Mouse (Mus musculus) thymus, postnatal 36 days (tissue): ENCODE results near the gene Thsd7b.
"Not testable (repeated sequence)": the region's sequence is repeated elsewhere in the genome, so short reads cannot be mapped to it uniquely, and the experiment has no call there.

Source experiments
- DNase-seq, 2 experiments: peaks; one replicate each; pipeline ENCODE4 v3.0.0; 2022; ENCODE audit warnings: mixed read lengths in 2 of 2

The Thsd7b gene

DNA sequence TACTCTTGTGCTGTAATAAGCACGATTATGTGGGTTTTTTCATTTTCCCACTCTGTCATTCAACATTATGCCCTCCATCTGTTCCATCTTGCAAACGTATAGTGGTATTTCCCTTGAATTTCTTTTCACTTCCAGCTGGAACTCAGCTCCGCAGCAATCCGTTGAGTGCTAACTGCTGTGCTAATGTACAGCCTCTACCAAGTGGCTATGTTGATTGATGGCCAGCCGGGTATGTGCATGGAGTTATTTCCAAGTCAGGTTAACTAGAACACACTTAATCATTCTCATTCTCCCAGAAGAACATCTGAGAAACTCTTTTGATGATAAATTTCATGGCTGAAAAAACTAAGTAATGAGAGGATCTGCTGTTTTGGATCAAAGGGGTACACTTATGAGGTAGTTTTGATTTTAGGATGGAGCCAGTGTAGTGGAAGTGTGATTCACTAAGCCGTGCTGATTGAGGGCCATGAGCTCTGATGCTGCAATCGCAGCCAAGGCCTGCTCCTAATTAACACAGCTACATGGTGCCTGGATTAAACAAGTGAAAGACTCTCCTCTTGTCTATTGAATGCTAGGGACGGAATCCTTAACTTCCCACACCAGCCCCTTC is 371.3 kb downstream of the Thsd7b start:
- DNase-seq, result no peak

DNA sequence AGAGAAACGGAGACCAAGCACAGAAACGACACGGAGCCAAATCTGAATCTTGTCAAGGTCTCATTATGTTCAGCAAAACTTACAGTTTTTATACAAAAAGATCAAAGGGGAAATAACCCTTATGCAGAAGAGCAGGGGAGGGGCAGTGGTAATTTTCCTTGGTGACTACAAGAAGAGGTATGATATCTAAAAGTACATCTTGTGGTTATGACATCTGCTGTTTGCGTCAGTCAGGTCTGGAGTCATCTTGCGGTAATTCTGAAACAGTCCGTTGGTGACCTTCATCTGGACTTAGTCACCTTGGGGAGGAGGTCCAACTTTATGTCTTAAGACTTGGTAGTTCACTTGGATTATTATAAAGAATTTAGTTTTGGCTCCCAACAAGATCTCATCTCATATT is 378.3 kb downstream of the Thsd7b start:
- DNase-seq, result not testable (repeated sequence)

DNA sequence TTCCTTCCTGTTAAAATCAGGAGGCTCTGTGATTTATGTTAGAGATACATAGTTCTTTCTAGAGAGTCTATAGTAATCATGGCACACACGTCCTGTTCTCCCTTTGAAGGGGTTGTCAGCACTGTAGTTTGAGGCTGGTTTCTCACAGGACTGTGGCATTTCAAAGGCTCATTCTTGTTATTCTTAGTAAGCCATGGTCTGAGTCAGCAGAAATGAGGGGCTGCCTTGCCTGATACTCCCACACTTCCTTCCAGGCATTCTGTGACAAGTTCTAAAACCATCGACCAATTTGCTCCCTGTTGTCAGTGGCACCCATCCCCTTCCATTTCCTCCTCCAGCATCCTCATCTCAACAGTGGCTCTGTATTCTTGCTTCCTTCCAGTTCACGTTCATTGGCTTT is 384.9 kb downstream of the Thsd7b start:
- no peak for DNase-seq

DNA sequence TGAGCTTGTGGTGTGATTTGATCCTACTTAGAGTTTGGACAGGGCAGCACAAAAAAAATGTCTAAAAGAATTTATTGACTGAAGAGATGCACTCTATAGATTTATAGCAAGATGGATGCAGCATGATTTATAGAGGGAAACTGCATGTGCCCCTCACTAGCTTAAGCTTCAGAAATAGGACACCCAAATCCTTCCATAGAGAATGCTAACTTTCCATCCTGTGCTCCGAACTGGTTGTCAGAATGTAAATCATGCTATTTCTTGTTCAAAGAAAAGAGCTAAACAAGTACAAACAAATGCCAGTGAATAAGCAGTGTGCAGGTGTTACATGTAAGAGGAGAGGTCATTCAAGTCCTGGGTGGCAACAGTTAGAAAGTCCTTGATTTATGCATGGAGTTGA is 402.8 kb downstream of the Thsd7b start:
- DNase-seq, result no peak

DNA sequence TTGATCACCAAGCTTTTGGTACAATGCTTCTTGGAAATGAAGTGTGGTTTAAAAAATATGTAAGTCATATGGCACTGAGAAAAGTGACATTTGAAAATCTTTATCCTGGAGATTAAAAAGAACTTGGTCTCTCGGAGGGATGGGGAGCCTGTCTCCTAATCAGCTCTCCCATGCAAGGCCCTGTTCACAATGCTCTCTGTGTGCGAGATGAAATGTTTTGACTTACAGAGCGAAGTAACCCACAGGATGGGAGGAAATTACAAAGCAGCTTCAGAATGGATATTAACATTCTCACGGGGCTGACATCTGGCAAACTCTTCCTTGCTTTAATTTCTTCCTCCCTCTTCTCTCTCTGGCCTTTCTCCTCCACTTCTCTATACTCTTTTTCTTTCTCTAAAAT is 405.7 kb downstream of the Thsd7b start:
- DNase-seq, result no peak

DNA sequence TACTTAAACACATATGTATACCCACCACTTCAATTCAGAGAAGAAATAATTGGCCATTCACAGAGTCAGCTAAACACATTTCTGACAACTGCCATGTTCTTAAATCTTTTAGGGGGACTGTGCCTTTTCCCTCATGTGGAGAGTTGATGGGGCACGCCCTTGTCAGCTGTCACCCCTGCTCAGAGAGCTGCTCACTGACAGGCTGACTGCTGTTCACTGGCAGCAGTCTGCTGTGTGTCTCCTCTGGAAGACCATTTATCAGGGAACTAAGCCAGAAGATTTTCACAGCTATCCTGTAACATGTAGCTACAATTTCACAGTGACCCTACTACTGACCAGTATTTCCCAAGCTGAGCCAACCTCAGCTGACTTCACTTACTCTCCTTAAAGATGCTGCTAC is 432.6 kb downstream of the Thsd7b start:
- no peak for DNase-seq

DNA sequence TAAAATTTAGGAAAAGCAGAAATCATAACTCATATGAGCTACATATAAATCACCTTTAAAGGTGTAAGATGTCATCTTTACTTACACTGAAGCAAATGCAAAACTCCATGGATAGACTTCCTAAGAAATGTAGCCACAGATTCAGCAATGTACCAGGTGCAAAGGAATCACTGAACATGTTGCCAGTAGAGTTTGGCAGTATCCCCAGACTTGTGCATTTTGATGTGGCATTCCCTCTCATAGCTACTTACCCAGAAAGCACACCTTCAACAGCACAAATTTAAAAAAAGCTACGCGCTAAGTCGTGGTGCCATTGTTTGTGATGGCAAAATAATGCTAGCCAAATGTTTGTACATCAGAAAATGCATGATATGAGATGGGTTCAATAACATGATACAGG is 439.6 kb downstream of the Thsd7b start:
- DNase-seq, result no peak

DNA sequence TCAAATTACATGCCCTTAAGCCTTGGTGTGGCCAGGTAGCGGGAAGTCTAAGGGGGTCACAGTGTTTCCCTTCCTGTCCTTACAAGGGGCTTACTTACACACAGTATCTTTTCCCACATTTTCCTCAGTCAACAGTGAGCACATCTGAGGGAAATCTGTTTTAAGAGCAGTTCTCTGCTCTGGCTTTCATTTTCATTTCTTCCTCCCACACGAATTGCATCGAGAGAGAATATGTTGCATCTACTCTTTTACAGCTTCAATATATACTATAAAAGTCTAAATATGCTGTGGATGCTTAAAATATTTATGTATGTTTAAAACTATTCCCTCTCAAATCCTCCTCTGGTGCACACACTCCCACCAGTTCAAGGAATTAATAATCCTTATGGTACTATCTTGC is 440.5 kb downstream of the Thsd7b start:
- no peak for DNase-seq

DNA sequence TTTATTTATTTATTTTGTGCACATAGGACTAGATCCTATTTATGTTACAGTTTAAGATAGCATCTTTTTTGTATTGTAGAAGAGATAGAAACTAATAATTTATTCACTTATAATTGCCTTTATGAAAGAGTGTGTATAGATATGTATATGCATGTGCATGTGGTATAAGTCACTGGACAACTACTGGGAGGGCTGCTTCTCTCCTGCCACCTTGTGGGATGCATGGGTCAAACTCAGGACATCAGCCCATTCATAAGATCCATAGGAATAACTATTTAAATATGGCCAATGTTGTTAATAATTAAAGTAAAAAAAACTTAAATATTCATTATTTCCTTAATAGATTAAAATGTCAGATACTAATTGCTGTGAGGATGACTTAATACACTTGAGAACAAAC is 446.5 kb downstream of the Thsd7b start:
- no peak for DNase-seq

DNA sequence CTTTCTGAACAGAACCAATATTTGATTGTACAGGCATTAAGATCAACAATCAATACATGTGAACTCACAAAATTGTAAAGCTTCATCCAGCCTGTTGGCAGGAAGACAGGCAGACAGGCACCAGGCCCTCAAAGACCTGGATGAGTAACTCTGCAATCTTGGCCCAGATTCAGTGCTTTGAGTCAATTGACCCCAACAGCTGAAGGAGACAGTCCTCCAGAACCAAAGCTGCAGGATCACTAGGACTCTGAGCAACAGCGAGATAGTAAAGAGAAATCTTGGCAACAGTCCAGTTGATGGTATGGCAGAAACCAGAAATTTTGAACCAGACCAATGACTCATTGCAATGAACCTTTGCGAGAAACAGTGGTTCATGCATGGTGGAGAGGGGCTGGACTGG is 458.9 kb downstream of the Thsd7b start:
- no peak for DNase-seq

DNA sequence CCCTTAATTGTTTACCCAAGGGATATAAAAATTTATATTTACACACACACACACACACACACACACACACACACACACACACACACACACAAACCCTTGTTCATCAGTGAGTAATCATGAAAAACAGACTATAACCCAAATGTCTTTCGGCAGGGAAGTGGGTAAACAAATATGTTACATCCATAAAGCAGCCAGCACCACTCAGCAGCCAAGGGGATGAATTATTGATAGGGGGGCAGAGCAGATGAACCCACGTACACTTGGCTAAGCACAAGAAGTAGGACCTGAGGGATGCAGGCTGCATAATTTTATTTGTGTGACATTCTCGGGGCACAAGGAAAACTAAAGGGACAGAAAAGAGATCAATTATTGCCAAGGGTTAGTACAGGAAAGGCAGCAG is 474.5 kb downstream of the Thsd7b start:
- no peak for DNase-seq

DNA sequence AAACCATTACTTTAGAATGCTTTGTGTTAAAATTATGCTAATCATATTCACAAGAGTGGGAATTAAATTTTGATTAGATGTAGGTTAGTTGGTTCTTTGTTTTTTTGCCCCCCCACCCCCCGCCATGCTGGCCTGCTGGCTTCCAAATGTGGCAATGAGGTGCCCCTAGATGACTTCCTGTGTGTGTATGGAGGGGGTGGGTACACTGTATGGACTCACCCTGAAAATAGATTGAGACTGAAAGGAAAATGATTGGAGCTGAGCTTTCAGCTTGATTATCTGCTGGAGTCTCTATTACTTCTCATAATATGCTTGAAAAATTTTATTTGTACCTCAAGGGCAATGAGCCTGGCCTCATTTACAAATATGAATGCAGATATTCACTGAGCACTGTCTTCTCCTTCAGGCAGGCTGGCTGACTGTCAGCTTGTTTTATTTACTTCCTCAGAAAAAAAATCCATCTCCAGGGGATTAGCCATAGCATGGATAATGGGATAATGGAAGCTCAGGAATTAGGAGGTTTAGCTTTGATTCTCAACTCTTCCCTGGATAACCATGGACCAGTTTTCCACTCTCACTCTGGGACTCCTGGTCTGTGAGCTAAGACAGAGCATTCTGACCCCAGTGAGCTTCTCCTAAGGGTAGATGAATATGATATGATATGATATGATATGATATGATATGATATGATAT is 483.6 kb downstream of the Thsd7b start:
- no peak for DNase-seq

DNA sequence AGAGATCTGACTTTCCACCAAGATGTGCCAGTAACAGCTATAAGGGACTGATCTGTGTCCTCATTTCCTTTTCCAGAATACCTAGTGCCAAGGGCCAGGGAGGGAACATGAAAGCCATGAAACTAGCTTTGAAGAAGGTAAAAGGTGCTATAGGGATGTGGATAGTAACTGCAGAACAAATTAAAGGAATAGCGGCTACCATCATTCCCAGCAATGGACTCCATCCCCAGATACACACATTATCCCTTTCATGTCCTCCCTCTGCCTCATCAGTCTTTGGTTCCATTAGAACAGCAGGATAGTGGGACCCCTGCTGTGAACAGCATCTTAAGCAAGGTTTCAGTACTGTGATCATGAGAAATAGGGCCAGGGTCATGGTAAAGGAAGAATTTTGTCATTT is 485.9 kb downstream of the Thsd7b start:
- DNase-seq, result no peak

DNA sequence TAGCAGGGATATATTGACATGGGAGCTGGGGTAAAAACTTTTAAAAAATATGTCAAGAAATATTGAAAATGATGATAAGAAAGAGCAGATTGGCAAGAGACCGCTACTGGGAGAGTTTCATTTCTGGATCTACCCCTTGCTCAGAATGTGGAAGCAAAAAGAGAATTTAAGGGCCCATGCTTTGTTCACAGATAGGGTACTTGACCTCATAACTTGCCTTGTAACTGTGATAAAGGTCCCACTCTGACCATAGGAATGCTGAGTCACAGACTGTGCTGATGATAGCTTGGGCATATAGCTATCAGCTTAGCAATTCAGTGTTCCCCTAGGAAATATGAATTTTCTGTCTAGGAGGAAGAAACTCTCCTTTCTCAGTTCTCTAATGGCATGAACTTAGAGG is 488.1 kb downstream of the Thsd7b start:
- DNase-seq, result no peak

DNA sequence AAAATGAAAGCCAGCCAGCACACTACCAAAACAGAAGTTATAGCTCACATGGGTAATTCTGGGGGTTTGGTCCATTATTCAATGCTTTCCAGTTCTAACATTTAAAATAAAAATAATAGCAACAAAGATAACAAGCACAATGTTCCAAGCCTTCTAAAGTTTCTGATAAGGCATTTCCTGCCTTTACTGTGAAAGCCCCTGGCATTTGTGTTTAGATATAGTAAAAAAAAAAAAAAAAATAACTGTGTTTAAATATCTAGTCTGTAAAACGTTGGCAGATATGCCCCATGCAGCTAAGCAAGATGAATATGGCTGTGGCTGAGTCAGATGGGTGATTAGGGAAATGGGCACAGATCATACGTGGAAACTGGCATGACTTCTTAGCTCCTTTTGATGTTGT is 491.6 kb downstream of the Thsd7b start:
- DNase-seq, result no peak

DNA sequence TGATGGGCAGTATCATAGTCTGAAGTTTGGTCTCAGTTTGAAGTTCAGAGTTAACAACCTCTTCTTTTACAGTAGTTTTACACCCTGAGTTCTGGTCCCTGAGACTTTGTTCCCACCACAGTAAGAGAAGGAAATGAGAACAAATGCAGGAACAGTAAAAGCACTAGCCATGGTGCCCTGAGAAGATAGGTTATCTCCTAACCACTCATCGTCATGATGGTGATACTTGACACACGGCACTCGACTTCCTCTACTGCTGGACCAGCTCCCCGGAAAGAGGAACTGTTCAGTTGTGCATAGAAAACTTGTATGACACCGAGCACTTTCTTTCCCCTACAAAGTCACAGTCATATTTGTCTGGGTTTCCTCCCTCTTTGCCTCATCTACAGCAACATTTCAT is 504.0 kb downstream of the Thsd7b start:
- no peak for DNase-seq

DNA sequence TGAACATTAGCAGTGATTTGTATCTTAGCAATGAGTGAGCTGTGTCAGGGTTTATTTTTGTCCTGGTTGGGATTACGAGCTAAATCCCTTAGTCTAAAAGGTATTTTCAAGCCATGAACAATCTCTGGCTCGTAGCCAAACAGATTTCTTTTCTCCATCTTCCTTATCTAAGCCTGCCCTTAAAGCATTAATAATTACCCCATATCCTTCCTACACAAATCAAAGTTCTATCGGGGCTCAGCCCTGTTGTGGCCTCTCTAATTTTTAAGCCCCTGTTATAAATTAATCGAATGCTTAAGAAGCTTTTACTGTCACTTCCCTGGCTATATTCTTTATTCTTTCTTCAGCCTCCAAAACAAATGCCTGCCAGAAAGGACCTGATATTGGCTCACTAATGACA is 506.4 kb downstream of the Thsd7b start:
- DNase-seq, result no peak

DNA sequence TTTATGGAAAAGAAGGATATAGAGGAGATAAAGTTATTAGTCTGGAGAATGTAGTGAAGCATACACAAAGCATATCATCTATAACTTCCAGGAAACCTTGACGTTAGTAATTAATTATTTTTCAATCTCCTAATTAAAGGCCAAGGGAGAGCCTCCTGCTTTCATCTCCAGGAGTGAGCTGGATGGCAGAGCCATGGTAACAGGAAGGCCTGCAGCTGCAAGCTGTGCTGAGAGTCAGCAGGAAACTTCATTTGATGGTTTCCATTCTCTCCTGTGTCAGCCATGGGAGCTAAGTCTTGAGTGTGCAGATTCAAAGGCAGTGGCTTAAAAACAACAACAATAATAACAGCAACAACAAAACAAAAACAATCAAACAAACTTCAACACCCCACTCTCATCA is 507.5 kb downstream of the Thsd7b start:
- DNase-seq, result no peak

DNA sequence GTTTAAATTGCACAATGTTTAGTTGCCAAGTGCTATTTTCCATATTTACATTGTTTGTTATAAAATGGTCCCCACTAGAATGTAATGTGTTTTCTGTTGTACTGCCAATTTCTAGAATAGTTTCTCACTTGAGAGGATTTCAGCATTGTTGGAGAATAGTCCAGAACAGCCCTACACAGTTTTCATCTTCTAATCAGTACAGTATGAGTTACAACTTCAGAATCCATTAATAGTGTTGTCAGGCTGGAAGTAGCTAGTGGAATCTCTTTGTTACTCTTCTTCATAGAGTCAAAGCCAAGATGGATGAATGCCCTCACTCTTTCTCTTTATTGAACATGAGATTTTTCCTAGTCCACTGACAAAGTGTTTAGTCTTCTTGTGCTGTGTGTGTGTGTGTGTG is 525.4 kb downstream of the Thsd7b start:
- DNase-seq, result no peak

DNA sequence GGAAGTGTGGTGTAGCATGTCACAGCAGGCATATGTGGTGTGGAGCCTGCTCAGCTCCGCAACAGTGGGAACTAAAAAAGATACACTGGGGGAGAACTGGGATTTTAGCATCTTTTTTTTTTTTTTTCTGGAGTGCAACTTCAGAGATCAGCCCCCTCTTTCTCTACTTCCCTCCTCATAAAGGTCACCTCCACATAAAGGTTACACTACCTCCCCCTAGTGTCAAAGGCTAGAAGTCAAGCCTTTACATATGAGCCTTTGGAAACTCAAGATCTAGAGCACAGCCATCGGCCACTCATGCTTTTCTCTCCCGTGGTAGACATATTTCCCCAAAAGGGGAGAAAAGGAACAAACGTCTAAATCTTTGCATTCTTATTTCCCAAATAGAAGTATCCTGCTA is 553.8 kb downstream of the Thsd7b start:
- no peak for DNase-seq

DNA sequence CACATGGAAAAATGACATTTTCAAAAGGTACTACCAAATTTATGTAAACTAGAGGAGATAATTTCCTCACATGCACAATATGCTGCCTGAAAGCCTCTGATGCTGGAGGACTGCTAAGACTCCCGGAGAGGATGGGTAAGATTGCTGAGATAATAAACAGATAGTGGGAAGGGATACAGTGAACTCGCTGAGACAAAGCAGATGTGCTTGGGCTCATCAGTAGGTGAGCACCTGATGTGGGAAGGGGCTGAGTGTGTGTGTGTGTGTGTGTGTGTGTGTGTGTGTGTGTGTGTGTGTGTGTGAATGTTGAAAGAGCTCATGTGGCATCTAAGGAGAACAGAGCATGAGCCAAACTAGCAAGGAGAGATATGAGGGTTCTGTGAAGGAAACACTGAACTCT is 564.2 kb downstream of the Thsd7b start:
- DNase-seq, result no peak

DNA sequence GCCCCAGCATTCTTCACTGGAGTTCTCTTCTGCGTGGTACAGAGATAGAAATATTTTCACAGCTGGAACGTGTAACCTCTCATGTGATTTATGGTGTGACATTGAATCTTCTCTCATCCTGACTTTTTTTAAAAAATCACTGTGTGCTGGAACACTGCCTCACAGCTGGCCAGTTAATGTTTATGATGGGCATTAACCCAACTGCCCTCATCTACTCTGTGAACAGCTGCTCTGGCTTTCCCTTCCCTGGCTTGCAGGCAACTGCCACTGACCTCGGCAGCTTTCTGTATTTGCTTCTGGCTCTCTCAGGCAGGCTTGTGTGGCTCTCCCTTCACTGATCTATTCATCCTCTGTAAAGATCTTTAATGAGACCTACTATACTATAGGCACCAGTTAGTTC is 564.7 kb downstream of the Thsd7b start:
- no peak for DNase-seq

DNA sequence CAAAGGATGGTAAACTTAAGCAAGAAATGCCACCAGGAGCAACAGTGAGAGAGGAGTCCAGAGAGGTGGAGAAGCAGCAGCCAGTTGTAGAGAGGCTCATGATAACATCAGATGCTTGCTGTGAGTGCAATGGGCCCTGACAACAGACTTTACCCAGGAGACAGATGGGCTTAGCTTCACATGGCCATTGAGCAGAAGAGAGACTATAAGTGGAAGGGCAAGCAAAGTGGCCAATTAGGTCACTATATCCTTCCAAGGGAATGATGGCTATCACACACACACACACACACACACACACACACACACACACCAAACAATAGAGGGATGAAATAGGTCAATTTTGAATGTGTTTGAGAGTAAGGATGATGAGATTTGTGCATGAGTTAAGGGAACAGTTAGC is 565.4 kb downstream of the Thsd7b start:
- DNase-seq, result no peak

DNA sequence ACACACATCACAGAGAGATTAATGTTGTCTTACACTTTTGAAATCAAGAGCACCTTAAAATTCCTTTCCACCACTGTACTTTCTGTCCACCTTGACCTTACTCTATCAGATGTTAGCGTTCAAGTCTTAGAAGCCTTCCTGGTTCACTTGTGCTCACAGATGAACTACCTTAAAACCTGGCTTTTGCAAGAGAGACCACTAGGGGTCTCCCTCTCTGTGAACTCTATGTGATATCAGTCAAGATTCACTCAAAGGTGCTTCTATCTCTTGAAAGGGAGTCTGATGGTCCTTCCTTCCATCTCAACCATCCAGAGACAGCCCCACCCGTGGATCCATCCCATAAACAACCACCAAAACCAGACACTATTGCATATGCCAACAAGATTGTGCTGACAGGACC is 570.3 kb downstream of the Thsd7b start:
- no peak for DNase-seq

DNA sequence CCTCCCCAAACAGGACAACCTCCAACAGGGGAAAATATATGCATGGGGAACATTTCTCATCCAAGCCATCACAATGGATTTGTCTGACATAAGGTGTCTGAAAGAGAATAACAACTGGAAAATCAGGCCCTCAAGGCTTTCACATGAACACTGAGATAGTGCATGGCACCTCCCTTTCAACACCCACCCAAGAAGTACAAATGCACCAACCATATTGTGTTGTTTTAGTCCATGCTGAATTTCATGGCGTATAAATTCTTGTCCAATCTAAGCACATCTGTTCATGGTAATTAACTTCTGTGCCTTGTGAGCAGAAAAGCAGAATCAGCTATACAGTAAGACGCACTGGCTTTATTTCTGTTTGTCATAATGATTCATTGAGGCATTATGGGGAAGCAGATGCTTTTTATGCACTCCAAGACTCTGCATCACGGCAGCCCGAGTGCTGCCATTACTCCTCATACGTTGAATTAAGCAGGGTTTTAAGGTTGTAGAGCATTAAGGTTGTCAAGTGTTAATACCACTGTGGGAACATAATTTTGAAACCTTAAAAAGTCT is 577.0 kb downstream of the Thsd7b start:
- no peak for DNase-seq
